Comparison of ENCODE assay signal across 11 mouse cellular contexts in the genomic region with DNA sequence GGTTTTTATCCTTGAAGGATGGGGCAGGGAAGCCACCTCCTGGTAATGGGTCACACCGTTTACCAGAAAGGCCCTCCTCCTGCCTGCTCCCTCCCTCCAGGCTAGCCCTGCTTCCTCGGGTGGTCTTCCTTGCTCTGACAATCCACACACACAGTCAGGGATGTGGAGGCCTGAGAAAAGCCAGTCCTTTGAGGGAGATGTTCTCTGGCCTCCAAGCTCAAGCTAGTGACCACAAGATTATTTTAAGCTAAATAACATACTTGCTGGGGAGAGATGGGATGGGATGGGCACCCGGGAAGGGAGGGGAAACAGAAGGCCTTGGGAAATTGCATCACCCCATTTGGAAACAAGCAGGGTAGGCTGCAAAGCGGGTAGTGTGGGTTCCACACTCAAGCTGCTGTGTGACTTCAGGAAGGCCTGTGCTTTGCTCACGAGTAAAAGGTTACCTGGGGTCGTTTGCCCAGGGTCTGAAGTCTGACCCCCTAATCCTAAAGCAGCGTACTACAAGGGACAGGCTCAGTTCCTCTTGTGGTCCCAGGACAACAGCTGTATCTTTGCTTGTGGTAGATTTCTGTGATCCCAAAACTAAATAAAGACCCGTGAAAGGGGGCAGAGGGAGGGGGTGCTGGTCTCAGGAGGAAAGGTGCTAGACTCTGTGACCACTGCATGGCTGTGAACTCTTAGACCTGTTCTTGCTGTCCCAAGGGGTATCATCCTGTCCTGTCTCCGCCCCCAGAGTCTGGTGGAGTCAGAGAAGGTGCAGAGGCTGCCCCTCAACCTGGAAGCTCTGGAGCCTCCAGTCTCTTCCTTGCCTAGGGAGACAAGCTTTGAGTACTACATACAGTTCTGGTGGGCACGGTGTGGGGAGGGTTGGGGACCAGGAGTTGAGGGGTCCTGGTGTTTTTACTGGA. TPM values are rescaled to one million over a fixed set of nuclear protein-coding genes. Genes with fewer than 3 reads are reported as not detected.
DNase-seq lines count a peak whose midpoint lies in the region; ATAC-seq and TF ChIP-seq lines count a peak whose summit lies in the region.
"Had no signal": no experiment of that assay in that cellular context is flagged by ENCODE, and none has a peak within 500 bp of the region (broad histone marks: within the 10 kb centered on the region; RNA-seq: fewer than 3 reads in every experiment).

No protein-coding gene starts in this region.

- ATAC-seq in embryonic facial prominence, embryonic 13.5 days (ENCODE audit: insufficient number of reproducible peaks, insufficient read depth, low FRiP score, low TSS enrichment, low read depth), result no peak
- no peak for ATAC-seq in limb, embryonic 13.5 days (ENCODE audit: low FRiP score, low read depth)
- no peak for ATAC-seq in heart, embryonic 15.5 days (replicated peaks; ENCODE audit: insufficient number of reproducible peaks, insufficient read depth, low FRiP score, low read depth)
- ATAC-seq in forebrain, embryonic 16.5 days, result no peak

- TF ChIP-seq POLR2A in myocyte (IDR thresholded peaks at IDR 0.05; ENCODE audit: insufficient read length, low read depth), result no peak

- peak overlapping the region; percentile 5; the same call in 1 of the 2 replicates for H3K4me2 ChIP-seq in embryonic facial prominence, embryonic 13.5 days
- peak overlapping the region; percentile 80; the same call in 1 of the 2 replicates for H3K4me2 ChIP-seq in limb, embryonic 13.5 days (replicated peaks)
- H3K4me2 ChIP-seq in heart, embryonic 15.5 days, result no peak overlapping the region
- peak overlapping the region; percentile 84 for H3K4me2 ChIP-seq in myocyte (ENCODE audit: low read depth)
- no peak overlapping the region for H3K4me2 ChIP-seq in forebrain, embryonic 16.5 days (ENCODE audit: low read length)

- H3ac ChIP-seq in myocyte (ENCODE audit: control insufficient read depth, insufficient read length), result peak overlapping the region; percentile 35

- H3K4me3 ChIP-seq in embryonic facial prominence, embryonic 13.5 days, result no peak overlapping the region
- no peak overlapping the region for H3K4me3 ChIP-seq in embryonic facial prominence, embryonic 10.5 days
- no peak overlapping the region for H3K4me3 ChIP-seq in limb, embryonic 13.5 days
- no peak overlapping the region for H3K4me3 ChIP-seq in limb, embryonic 10.5 days
- H3K4me3 ChIP-seq in heart, embryonic 15.5 days, result peak overlapping the region; percentile 4; the same call in 1 of the 2 replicates
- H3K4me3 ChIP-seq in myocyte, result peak overlapping the region; percentile 99
- H3K4me3 ChIP-seq in forebrain, embryonic 16.5 days (replicated peaks; ENCODE audit: low read length), result no peak overlapping the region
- H3K4me3 ChIP-seq: neural tube, embryonic 12.5 days had no signal

- no peak for DNase-seq in embryonic facial prominence, embryonic 10.5 days (ENCODE audit: low spot score)
- DNase-seq in limb, embryonic 10.5 days (ENCODE audit: low spot score), result no peak
- DNase-seq in embryo, embryonic 9.5 days (ENCODE audit: extremely low spot score), result no peak

- peaks cover 64% of the 10 kb centered on the region for H3K4me1 ChIP-seq in embryonic facial prominence, embryonic 13.5 days
- H3K4me1 ChIP-seq in embryonic facial prominence, embryonic 10.5 days, result peaks cover 72% of the 10 kb centered on the region
- H3K4me1 ChIP-seq in limb, embryonic 13.5 days, result peaks cover 45% of the 10 kb centered on the region
- H3K4me1 ChIP-seq in limb, embryonic 10.5 days, result peaks cover 63% of the 10 kb centered on the region
- H3K4me1 ChIP-seq in heart, embryonic 15.5 days (replicated peaks), result peaks cover 52% of the 10 kb centered on the region
- H3K4me1 ChIP-seq in forebrain, embryonic 16.5 days (replicated peaks; ENCODE audit: control insufficient read depth, insufficient read depth, low read length), result peaks cover 16% of the 10 kb centered on the region

- H3K27me3 ChIP-seq in embryonic facial prominence, embryonic 13.5 days, result peaks cover 91% of the 10 kb centered on the region
- H3K27me3 ChIP-seq in embryonic facial prominence, embryonic 10.5 days (replicated peaks; ENCODE audit: low read depth, poor library complexity, severe bottlenecking), result peaks cover 96% of the 10 kb centered on the region
- H3K27me3 ChIP-seq in limb, embryonic 13.5 days, result peaks cover 100% of the 10 kb centered on the region
- H3K27me3 ChIP-seq in limb, embryonic 10.5 days (ENCODE audit: low read depth, poor library complexity, severe bottlenecking), result peaks cover 100% of the 10 kb centered on the region
- peaks cover 89% of the 10 kb centered on the region for H3K27me3 ChIP-seq in heart, embryonic 15.5 days
- H3K27me3 ChIP-seq in myocyte (ENCODE audit: control insufficient read depth, insufficient read depth, insufficient read length), result no peaks in the 10 kb centered on the region
- H3K27me3 ChIP-seq in forebrain, embryonic 16.5 days (replicated peaks; ENCODE audit: control insufficient read depth, insufficient read depth, low read length), result peaks cover 85% of the 10 kb centered on the region

- 0 out of 2 replicates have a peak overlapping the region, but pooled peaks have one; percentile 0 for H3K27ac ChIP-seq in embryonic facial prominence, embryonic 13.5 days
- H3K27ac ChIP-seq in embryonic facial prominence, embryonic 10.5 days (replicated peaks), result no peak overlapping the region
- H3K27ac ChIP-seq in limb, embryonic 13.5 days, result no peak overlapping the region
- H3K27ac ChIP-seq in limb, embryonic 10.5 days, result no peak overlapping the region
- H3K27ac ChIP-seq in heart, embryonic 15.5 days, result no peak overlapping the region
- H3K27ac ChIP-seq in forebrain, embryonic 16.5 days (ENCODE audit: low read length), result no peak overlapping the region
- H3K27ac ChIP-seq: lung, embryonic 15.5 days; neural tube, embryonic 12.5 days had no signal

- no peak overlapping the region for H3K9ac ChIP-seq in embryonic facial prominence, embryonic 13.5 days
- H3K9ac ChIP-seq in limb, embryonic 13.5 days, result no peak overlapping the region
- H3K9ac ChIP-seq in heart, embryonic 15.5 days, result no peak overlapping the region
- H3K9ac ChIP-seq in forebrain, embryonic 16.5 days (replicated peaks; ENCODE audit: low read depth, low read length), result no peak overlapping the region
- H3K9ac ChIP-seq: lung, embryonic 15.5 days; neural tube, embryonic 12.5 days had no signal

- 26% methylated on average over 10 of the region's 10 CpGs for WGBS in embryonic facial prominence, embryonic 13.5 days
- 18% methylated on average over 10 of the region's 10 CpGs for WGBS in embryonic facial prominence, embryonic 10.5 days
- 20% methylated on average over 10 of the region's 10 CpGs for WGBS in limb, embryonic 13.5 days
- 21% methylated on average over 10 of the region's 10 CpGs for WGBS in limb, embryonic 10.5 days
- WGBS in heart, embryonic 15.5 days, result 50% methylated on average over 10 of the region's 10 CpGs
- 24% methylated on average over 10 of the region's 10 CpGs for WGBS in forebrain, embryonic 16.5 days

- H3K9me3 ChIP-seq in embryonic facial prominence, embryonic 13.5 days, result no peaks in the 10 kb centered on the region
- 0 out of 2 replicates have a peak, but pooled peaks cover 2% of the 10 kb centered on the region for H3K9me3 ChIP-seq in embryonic facial prominence, embryonic 10.5 days
- no peaks in the 10 kb centered on the region for H3K9me3 ChIP-seq in limb, embryonic 13.5 days
- H3K9me3 ChIP-seq in limb, embryonic 10.5 days (replicated peaks), result no peaks in the 10 kb centered on the region
- no peaks in the 10 kb centered on the region for H3K9me3 ChIP-seq in heart, embryonic 15.5 days (replicated peaks)
- no peaks in the 10 kb centered on the region for H3K9me3 ChIP-seq in forebrain, embryonic 16.5 days (ENCODE audit: control insufficient read depth, low read length)
- H3K9me3 ChIP-seq: lung, embryonic 15.5 days; neural tube, embryonic 12.5 days had no signal

- no peaks in the 10 kb centered on the region for H3K36me3 ChIP-seq in embryonic facial prominence, embryonic 13.5 days
- H3K36me3 ChIP-seq in embryonic facial prominence, embryonic 10.5 days (replicated peaks), result no peaks in the 10 kb centered on the region
- no peaks in the 10 kb centered on the region for H3K36me3 ChIP-seq in limb, embryonic 13.5 days
- no peaks in the 10 kb centered on the region for H3K36me3 ChIP-seq in limb, embryonic 10.5 days
- H3K36me3 ChIP-seq in heart, embryonic 15.5 days, result no peaks in the 10 kb centered on the region
- peaks cover 16% of the 10 kb centered on the region for H3K36me3 ChIP-seq in myocyte (ENCODE audit: control insufficient read depth, insufficient read depth)
- H3K36me3 ChIP-seq in forebrain, embryonic 16.5 days (ENCODE audit: control insufficient read depth, insufficient read depth), result no peaks in the 10 kb centered on the region
- H3K36me3 ChIP-seq: lung, embryonic 15.5 days; neural tube, embryonic 12.5 days had no signal

- H3K79me2 ChIP-seq in myocyte (ENCODE audit: control insufficient read depth, insufficient read depth), result peaks cover 50% of the 10 kb centered on the region

RNA-seq across cellular contexts. Expression of gene Tnfaip2, which starts 1.9 kb away (rescaled TPM):
- polyA plus RNA-seq in embryonic facial prominence, embryonic 13.5 days (2015; fragmentation: Nextera tagmentation; extraction: Ambion mirVana), result 8.1 and 10.6 TPM in 2 replicates
- polyA plus RNA-seq in embryonic facial prominence, embryonic 10.5 days (2016; fragmentation: Nextera tagmentation; extraction: Ambion mirVana), result 3.9 and 4.0 TPM in 2 replicates
- polyA plus RNA-seq in limb, embryonic 13.5 days (2015; fragmentation: Nextera tagmentation; extraction: Ambion mirVana), result 7.4 and 7.8 TPM in 2 replicates
- 4.3 and 6.0 TPM in 2 replicates for polyA plus RNA-seq in limb, embryonic 10.5 days (2016; fragmentation: Nextera tagmentation; extraction: Ambion mirVana)
- 4.8 and 8.1 TPM in 2 replicates for polyA plus RNA-seq in heart, embryonic 15.5 days (2015; fragmentation: Nextera tagmentation; extraction: Ambion mirVana)
- 169 TPM for polyA plus RNA-seq in myocyte (2012; fragmentation: generic; extraction: Trizol)
- 0.63 and 0.84 TPM in 2 replicates for polyA plus RNA-seq in forebrain, embryonic 16.5 days (2015; fragmentation: Nextera tagmentation; extraction: Ambion mirVana)

RNA-seq across cellular contexts. Expression of gene Exoc3l4, which starts 27.4 kb away (rescaled TPM):
- polyA plus RNA-seq in embryonic facial prominence, embryonic 13.5 days (2015; fragmentation: Nextera tagmentation; extraction: Ambion mirVana), result 10.2 and 12.7 TPM in 2 replicates
- 5.7 and 7.0 TPM in 2 replicates for polyA plus RNA-seq in embryonic facial prominence, embryonic 10.5 days (2016; fragmentation: Nextera tagmentation; extraction: Ambion mirVana)
- 6.6 and 6.9 TPM in 2 replicates for polyA plus RNA-seq in limb, embryonic 13.5 days (2015; fragmentation: Nextera tagmentation; extraction: Ambion mirVana)
- polyA plus RNA-seq in limb, embryonic 10.5 days (2016; fragmentation: Nextera tagmentation; extraction: Ambion mirVana), result 5.1 and 6.5 TPM in 2 replicates
- polyA plus RNA-seq in heart, embryonic 15.5 days (2015; fragmentation: Nextera tagmentation; extraction: Ambion mirVana), result 8.0 and 15.1 TPM in 2 replicates
- polyA plus RNA-seq in myocyte (2012; fragmentation: generic; extraction: Trizol), result 23.2 TPM
- 1.9 and 2.5 TPM in 2 replicates for polyA plus RNA-seq in forebrain, embryonic 16.5 days (2015; fragmentation: Nextera tagmentation; extraction: Ambion mirVana)

RNA-seq across cellular contexts. Expression of gene Lbhd2, which starts 37.6 kb away (rescaled TPM):
- 2.0 and 3.4 TPM in 2 replicates for polyA plus RNA-seq in embryonic facial prominence, embryonic 13.5 days (2015; fragmentation: Nextera tagmentation; extraction: Ambion mirVana)
- polyA plus RNA-seq in embryonic facial prominence, embryonic 10.5 days (2016; fragmentation: Nextera tagmentation; extraction: Ambion mirVana), result not detected in 2 replicates
- polyA plus RNA-seq in limb, embryonic 13.5 days (2015; fragmentation: Nextera tagmentation; extraction: Ambion mirVana), result 9.5 and 13.8 TPM in 2 replicates
- not detected in 2 replicates for polyA plus RNA-seq in limb, embryonic 10.5 days (2016; fragmentation: Nextera tagmentation; extraction: Ambion mirVana)
- polyA plus RNA-seq in heart, embryonic 15.5 days (2015; fragmentation: Nextera tagmentation; extraction: Ambion mirVana), result 0.45 and 1.6 TPM in 2 replicates
- polyA plus RNA-seq in myocyte (2012; fragmentation: generic; extraction: Trizol), result not detected
- 1.3 and 4.5 TPM in 2 replicates for polyA plus RNA-seq in forebrain, embryonic 16.5 days (2015; fragmentation: Nextera tagmentation; extraction: Ambion mirVana)
- polyA plus RNA-seq: forebrain, embryonic 11.5 days had no signal

RNA-seq across cellular contexts. Expression of gene Gm266, which starts 41.4 kb away (rescaled TPM):
- 9.5 and 12.1 TPM in 2 replicates for polyA plus RNA-seq in embryonic facial prominence, embryonic 13.5 days (2015; fragmentation: Nextera tagmentation; extraction: Ambion mirVana)
- polyA plus RNA-seq in embryonic facial prominence, embryonic 10.5 days (2016; fragmentation: Nextera tagmentation; extraction: Ambion mirVana), result 15.7 and 19.8 TPM in 2 replicates
- 9.0 and 9.1 TPM in 2 replicates for polyA plus RNA-seq in limb, embryonic 13.5 days (2015; fragmentation: Nextera tagmentation; extraction: Ambion mirVana)
- polyA plus RNA-seq in limb, embryonic 10.5 days (2016; fragmentation: Nextera tagmentation; extraction: Ambion mirVana), result 11.4 and 13.7 TPM in 2 replicates
- polyA plus RNA-seq in heart, embryonic 15.5 days (2015; fragmentation: Nextera tagmentation; extraction: Ambion mirVana), result 2.0 and 5.2 TPM in 2 replicates
- polyA plus RNA-seq in myocyte (2012; fragmentation: generic; extraction: Trizol), result 1.5 TPM
- polyA plus RNA-seq in forebrain, embryonic 16.5 days (2015; fragmentation: Nextera tagmentation; extraction: Ambion mirVana), result 0.23 and 1.1 TPM in 2 replicates

Comparison
In these comparisons a context has a peak if more than half of its experiments do, and no peak if none do; other contexts are left out.
1. H3K4me2 ChIP-seq: peak in embryonic facial prominence, embryonic 13.5 days (single experiment), limb, embryonic 13.5 days (single experiment) and myocyte (single experiment); none in heart, embryonic 15.5 days (single experiment) and forebrain, embryonic 16.5 days (single experiment).
2. H3K4me3 ChIP-seq: peak in heart, embryonic 15.5 days (single experiment) and myocyte (single experiment); none in embryonic facial prominence, embryonic 13.5 days (single experiment), embryonic facial prominence, embryonic 10.5 days (single experiment), limb, embryonic 13.5 days (single experiment), limb, embryonic 10.5 days (single experiment) and forebrain, embryonic 16.5 days (single experiment).
3. RNA of gene Tnfaip2, which starts 1.9 kb away (polyA plus RNA-seq): 169 TPM in myocyte (single experiment); 8.1 to 10.6 TPM in embryonic facial prominence, embryonic 13.5 days, 7.4 to 7.8 TPM in limb, embryonic 13.5 days, 4.3 to 6.0 TPM in limb, embryonic 10.5 days, 4.8 to 8.1 TPM in heart, embryonic 15.5 days, 3.9 to 4.0 TPM in embryonic facial prominence, embryonic 10.5 days and 0.63 to 0.84 TPM in forebrain, embryonic 16.5 days; every median in the first group is over 10 times any median in the second.